Mouse (Mus musculus) spleen, adult 2 months (tissue): ENCODE measurements around the gene Plaur. TPM values are rescaled to one million over a fixed set of nuclear protein-coding genes. Genes with fewer than 3 reads are reported as not detected.

Experiments used
- DNase-seq, 2 experiments: peaks; one replicate each; pipeline versions ENCODE4 v3.0.0 to v3.0.0-alpha.2; 2012 to 2021; ENCODE audit warnings: low spot score in 2 of 2, low read depth in 1 of 2
- H3K27ac ChIP-seq: fragments of 200-500 bp; 2 replicates; pipeline ENCODE4 v1.5.1; 2012; ENCODE audit warnings: low read length, inconsistent platforms; ENCODE audit not compliant: insufficient read depth
- H3K27me3 ChIP-seq: fragments of 200-500 bp; 2 replicates; pipeline ENCODE4 v1.6.1; 2012; ENCODE audit warnings: mild to moderate bottlenecking, moderate library complexity, low read length, inconsistent platforms; ENCODE audit not compliant: control insufficient read depth, insufficient read depth
- H3K36me3 ChIP-seq: fragments of 200-500 bp; 2 replicates; pipeline ENCODE4 v1.6.1; 2012; ENCODE audit warnings: mild to moderate bottlenecking, low read length, inconsistent platforms; ENCODE audit not compliant: control insufficient read depth, insufficient read depth
- H3K4me1 ChIP-seq: fragments of 200-500 bp; 2 replicates; pipeline ENCODE4 v1.6.1; 2011; ENCODE audit warnings: inconsistent platforms; ENCODE audit not compliant: control insufficient read depth, insufficient read depth, insufficient read length
- H3K4me3 ChIP-seq: fragments of 200-500 bp; 2 replicates; pipeline ENCODE4 v1.5.1; 2011; ENCODE audit warnings: mild to moderate bottlenecking, inconsistent platforms; ENCODE audit not compliant: insufficient read depth, insufficient read length; ENCODE audit errors: extremely low read depth
- CTCF ChIP-seq: fragments of 200-500 bp; IDR thresholded peaks from 2 replicates; pipeline ENCODE4 v1.5.1; 2011; ENCODE audit warnings: mild to moderate bottlenecking, inconsistent platforms; ENCODE audit not compliant: insufficient read depth, insufficient read length, insufficient replicate concordance; ENCODE audit errors: extremely low read depth
- POLR2A ChIP-seq: fragments of 200-500 bp; IDR thresholded peaks from 2 replicates; pipeline ENCODE4 v1.6.1; 2011; ENCODE audit warnings: low read depth, low read length, inconsistent platforms
- WGBS: fragments of 180-500 bp; shearing (Covaris S2); methylation state at CpG from one replicate; pipeline ENCODE4 v1.1.7; 2018; 5-methylcytosine and 5-hydroxymethylcytosine counted together
- polyA plus RNA-seq: library from polyadenylated mRNA; depleted of rRNA; stranded (reverse); fragments of >200 nt; gene quantifications from 2 replicates; pipeline ENCODE4 v1.2.3, GENCODE M21; 2012

Gene Plaur
- polyA plus RNA-seq, 1 experiment, result 58.6 TPM

DNA sequence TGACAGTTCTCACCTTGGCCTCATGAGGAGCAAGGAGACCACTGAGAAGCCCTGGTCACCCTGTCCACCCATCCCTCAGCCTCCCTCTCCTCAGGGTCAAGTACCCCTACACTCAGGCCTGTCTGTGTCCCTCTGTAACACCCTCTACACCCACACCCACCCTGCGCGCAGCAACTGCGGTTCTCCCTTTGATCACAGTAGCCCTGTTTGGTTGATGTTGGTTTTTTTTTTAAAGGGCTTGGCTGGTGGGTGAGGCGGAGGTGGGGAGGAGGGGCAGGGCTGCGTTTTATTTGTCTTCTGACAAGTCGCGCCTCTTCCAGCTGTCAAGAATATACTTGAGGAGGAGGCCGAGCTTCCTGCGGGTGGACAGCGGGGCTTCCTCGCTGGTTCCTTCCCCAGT lies 30.6 kb upstream of the Plaur start:
- Histone ChIP-seq H3K27me3 (no peaks in the 10 kb centered on the region), H3K27ac (peak overlapping the region; percentile 77), H3K4me3 (no peak overlapping the region; the same call in 1 of the 2 replicates), H3K36me3 (peaks cover 7% of the 10 kb centered on the region; the same call in 1 of the 2 replicates), H3K4me1 (peaks cover 5% of the 10 kb centered on the region)
- DNase-seq, result no peak
- TF ChIP-seq POLR2A (no peak), CTCF (no peak)
- WGBS, result 64% methylated on average over 11 of the region's 11 CpGs

DNA sequence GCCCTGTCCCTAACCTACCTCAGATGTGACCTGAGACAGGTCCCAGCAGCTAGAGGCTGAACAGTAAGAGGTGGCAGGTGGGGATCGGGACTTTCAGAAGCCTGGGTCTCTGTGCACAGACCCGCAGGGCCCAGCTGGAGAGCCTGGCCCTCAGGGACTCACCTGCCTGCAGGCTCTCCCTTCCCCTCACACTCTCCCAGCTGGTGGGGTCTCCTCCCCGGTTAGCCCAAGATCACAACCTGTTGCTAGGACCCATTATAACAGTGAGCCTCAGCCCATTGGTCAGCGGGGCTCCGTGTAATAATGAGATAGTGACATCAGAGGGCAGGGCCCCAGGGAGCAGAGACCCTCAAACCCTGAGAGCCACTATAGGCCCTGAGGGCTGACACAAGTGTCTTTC lies 27.0 kb upstream of the Plaur start:
- Histone ChIP-seq H3K27ac (no peak overlapping the region), H3K36me3 (peaks cover 7% of the 10 kb centered on the region; the same call in 1 of the 2 replicates), H3K4me3 (no peak overlapping the region), H3K4me1 (peaks cover 7% of the 10 kb centered on the region), H3K27me3 (no peaks in the 10 kb centered on the region)
- TF ChIP-seq CTCF, result no peak
- no peak for TF ChIP-seq POLR2A
- 87% methylated on average over 5 of the region's 5 CpGs for WGBS
- DNase-seq, result no peak

DNA sequence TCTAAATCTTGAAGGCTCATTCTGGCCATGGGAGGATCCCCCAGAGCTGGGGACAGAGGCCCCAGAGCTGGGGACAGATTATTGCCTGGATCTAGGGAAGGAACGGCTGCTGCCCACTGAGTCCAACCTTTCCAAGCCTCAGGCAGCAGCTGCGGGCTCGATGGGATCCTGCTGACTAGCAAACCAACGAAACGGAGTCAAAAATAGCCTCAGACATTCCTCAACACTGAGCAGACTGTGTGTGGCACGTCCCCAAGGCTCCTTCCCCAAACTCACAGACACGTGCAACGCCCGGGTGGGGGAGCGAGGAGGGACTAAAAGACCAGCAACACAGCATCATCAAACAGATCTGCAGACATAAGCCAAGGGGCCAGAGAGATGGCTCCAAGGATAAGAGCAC lies 24.3 kb upstream of the Plaur start:
- Histone ChIP-seq H3K27ac (no peak overlapping the region), H3K4me3 (no peak overlapping the region), H3K27me3 (no peaks in the 10 kb centered on the region), H3K4me1 (peaks cover 2% of the 10 kb centered on the region; the same call in 1 of the 2 replicates), H3K36me3 (no peaks in the 10 kb centered on the region)
- no peak for DNase-seq
- TF ChIP-seq POLR2A, result no peak
- TF ChIP-seq CTCF, result no peak
- 65% methylated on average over 10 of the region's 10 CpGs for WGBS

DNA sequence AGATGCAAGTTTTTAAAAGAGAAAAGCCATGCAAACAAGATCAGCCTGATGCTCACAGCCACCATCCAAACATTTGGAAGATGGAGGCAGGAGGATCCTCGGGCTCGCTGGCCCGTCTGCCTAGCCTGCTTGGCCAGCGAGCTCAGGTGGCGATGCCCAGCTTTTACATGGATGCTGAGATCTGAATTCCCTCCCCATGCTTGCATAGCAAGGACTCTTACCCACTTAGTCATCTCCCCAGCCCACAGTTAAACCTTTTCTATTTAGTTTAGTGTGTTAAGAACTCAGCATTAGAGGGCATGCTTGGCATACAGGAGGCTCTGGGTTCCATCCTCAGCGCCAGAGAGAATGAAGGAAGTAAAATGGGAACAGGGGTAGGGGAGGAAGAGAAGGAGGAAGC lies 23.1 kb upstream of the Plaur start:
- no peak overlapping the region for H3K27ac ChIP-seq
- no peak for TF ChIP-seq CTCF
- no peak for TF ChIP-seq POLR2A
- 75% methylated on average over 6 of the region's 6 CpGs for WGBS
- H3K36me3 ChIP-seq, result no peaks in the 10 kb centered on the region
- no peaks in the 10 kb centered on the region for H3K27me3 ChIP-seq
- H3K4me3 ChIP-seq, result no peak overlapping the region
- DNase-seq, result no peak
- peaks cover 11% of the 10 kb centered on the region; the same call in 1 of the 2 replicates for H3K4me1 ChIP-seq

DNA sequence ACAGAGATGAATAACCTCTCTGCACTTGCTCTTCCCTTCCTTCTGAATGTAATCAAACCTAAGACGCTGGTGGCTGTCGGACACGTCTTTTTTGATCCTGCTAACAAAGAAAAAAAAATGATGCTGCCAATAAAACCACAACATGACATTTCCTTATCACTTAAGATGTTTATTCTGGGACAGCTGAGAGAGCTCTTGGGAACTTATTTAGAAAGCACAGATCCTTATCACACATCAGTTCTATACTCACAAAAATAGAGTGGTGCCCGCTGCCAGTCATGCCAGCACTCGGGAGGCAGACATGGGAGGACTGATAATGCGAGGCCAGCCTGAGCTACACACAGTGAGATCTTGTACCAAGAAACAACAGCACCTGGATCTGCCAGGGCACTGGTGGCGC lies 22.4 kb upstream of the Plaur start:
- Histone ChIP-seq H3K36me3 (no peaks in the 10 kb centered on the region), H3K4me1 (peaks cover 11% of the 10 kb centered on the region; the same call in 1 of the 2 replicates), H3K4me3 (no peak overlapping the region), H3K27me3 (no peaks in the 10 kb centered on the region), H3K27ac (peak overlapping the region; percentile 37)
- TF ChIP-seq CTCF (no peak), POLR2A (no peak)
- no peak for DNase-seq
- WGBS, result 59% methylated on average over 7 of the region's 7 CpGs

DNA sequence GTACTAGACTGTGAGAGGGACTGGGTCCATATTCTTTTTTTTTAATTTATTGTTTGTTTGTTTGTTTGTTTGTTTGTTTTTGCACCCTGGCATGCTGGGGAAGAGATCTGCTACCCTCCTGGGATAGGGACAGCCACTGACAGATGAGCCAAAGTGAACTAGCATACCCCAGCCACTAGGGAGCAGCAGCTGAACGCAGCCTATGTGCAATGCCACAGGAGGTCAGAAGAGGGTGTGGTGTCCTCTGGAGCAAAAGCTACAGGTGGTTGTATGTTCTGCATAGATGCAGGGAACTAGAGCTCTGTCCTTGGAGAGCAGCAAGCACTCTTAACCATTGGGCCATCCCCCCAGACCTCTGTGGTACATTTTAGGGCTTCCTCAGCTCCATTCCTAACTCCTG lies 20.5 kb upstream of the Plaur start:
- no peaks in the 10 kb centered on the region for H3K27me3 ChIP-seq
- WGBS, result 7% methylated on average over 1 of the region's 1 CpGs
- peaks cover 21% of the 10 kb centered on the region; the same call in 1 of the 2 replicates for H3K4me1 ChIP-seq
- no peak overlapping the region for H3K4me3 ChIP-seq
- no peak for TF ChIP-seq POLR2A
- TF ChIP-seq CTCF, result peak; percentile 99; the same call in 1 of the 2 replicates
- peak; percentile 84 for DNase-seq
- H3K27ac ChIP-seq, result peak overlapping the region; percentile 89
- H3K36me3 ChIP-seq, result no peaks in the 10 kb centered on the region

DNA sequence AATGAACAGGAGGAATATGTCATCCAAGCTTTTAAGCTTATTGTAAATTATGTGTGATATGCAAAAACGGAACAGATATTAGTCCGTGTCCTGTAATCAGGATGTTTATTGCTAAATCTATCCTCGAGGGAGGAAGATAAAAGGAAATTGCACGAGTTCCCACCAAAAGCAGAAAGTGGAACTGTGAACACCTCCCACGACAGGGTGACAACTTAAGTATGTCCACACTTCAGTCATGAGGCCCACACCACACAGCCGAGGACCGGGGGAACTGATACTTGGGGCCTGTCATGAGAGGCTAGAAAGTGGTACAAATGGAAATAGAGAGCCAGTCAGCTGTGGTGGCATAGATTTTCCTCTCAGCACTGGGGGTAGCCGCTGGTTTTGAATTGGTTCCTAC lies 20.0 kb upstream of the Plaur start:
- DNase-seq, result peak; percentile 78 to 91
- peak overlapping the region; percentile 89 for H3K27ac ChIP-seq

More for the DNA sequence above, 20.0 kb upstream of the Plaur start:
- Histone ChIP-seq H3K4me3 (no peak overlapping the region), H3K36me3 (no peaks in the 10 kb centered on the region), H3K27me3 (no peaks in the 10 kb centered on the region), H3K4me1 (peaks cover 26% of the 10 kb centered on the region; the same call in 1 of the 2 replicates)
- 35% methylated on average over 8 of the region's 8 CpGs for WGBS
- TF ChIP-seq POLR2A (no peak; the same call in 1 of the 2 replicates), CTCF (no peak)
